9 mouse cellular contexts compared by ENCODE assay signal in genomic region chr15:94463251-94463650, GRCm38 (mm10). TPM values are rescaled to one million over a fixed set of nuclear protein-coding genes. Genes with fewer than 3 reads are reported as not detected.
DNase-seq lines count a peak whose midpoint lies in the region; ATAC-seq and TF ChIP-seq lines count a peak whose summit lies in the region.
"Had no signal": no experiment of that assay in that cellular context is flagged by ENCODE, and none has a peak within 500 bp of the region (broad histone marks: within the 10 kb centered on the region; RNA-seq: fewer than 3 reads in every experiment).

No protein-coding gene starts in this region.

- intact Hi-C loops in gastrocnemius, postnatal 14 days (cut with DNase I; ENCODE audit: low total_unique reads): loop anchor here (10.0 kb wide), 1 partner anchor 98 kb away; no protein-coding TSS in a partner anchor

- peaks cover 2% of the 10 kb centered on the region; the same call in 1 of the 2 replicates for H3K27me3 ChIP-seq in kidney, adult 2 months (replicated peaks; ENCODE audit: control insufficient read depth, insufficient read depth, low read length)

- H3K4me3 ChIP-seq in kidney, adult 2 months (ENCODE audit: insufficient read depth, low read depth, low read length): no peak overlapping the region

- no peak overlapping the region for H3K27ac ChIP-seq in kidney, adult 2 months (ENCODE audit: insufficient read depth, low read depth, low read length)

- TF ChIP-seq POLR2A in kidney, adult 2 months (IDR thresholded peaks at IDR 0.05; ENCODE audit: low read depth, low read length): no peak

- no peaks in the 10 kb centered on the region for H3K4me1 ChIP-seq in kidney, adult 2 months (ENCODE audit: control insufficient read depth, insufficient read depth, low read length)

- no peaks in the 10 kb centered on the region for H3K36me3 ChIP-seq in kidney, adult 2 months (ENCODE audit: control insufficient read depth, insufficient read depth, low read length)

- 58% methylated on average over 3 of the region's 3 CpGs for WGBS in kidney, adult 2 months

- peak; percentile 7 for DNase-seq in kidney, adult 2 months
- no peak for DNase-seq in kidney, adult 18-20 months
- DNase-seq in 416B (ENCODE audit: low read depth): peak; percentile 35
- peak; percentile 5 for DNase-seq in WW6 (ENCODE audit: low read depth, low spot score)
- peak; percentile 37 for DNase-seq in gastrocnemius, postnatal 14 days
- DNase-seq in spleen, adult 18-20 months: no peak
- DNase-seq in left cerebral cortex, adult 11 months (ENCODE audit: low spot score): no peak
- DNase-seq: right cerebral cortex, postnatal 4 days had no signal

- ATAC-seq in activated CD4-positive, CD25-positive, alpha-beta regulatory T cell, adult 4 months: no peak

- TF ChIP-seq CTCF in kidney, adult 2 months (conservative IDR thresholded peaks at IDR 0.05; ENCODE audit: insufficient read depth, insufficient read length, low read depth, low read length): no peak; the same call in 1 of the 2 replicates

RNA-seq across cellular contexts. Expression of gene Adamts20, which starts 2.0 kb away (rescaled TPM):
- polyA plus RNA-seq in kidney, adult 2 months (2012; rRNA removed): 0.11 and 0.19 TPM in 2 replicates
- total RNA-seq in gastrocnemius, postnatal 14 days (2021): 10 to 100 TPM; 15.4 to 19.6 TPM
- under 1 TPM in 1 of 2 experiments, not detected in 1; 0.17 TPM for polyA plus RNA-seq in activated CD4-positive, CD25-positive, alpha-beta regulatory T cell, adult 4 months (2017; shearing (Covaris generic))

Comparison
In these comparisons a context has a peak if more than half of its experiments do, and no peak if none do; other contexts are left out.
1. DNase-seq: peak in kidney, adult 2 months (single experiment), 416B (single experiment), WW6 (single experiment) and gastrocnemius, postnatal 14 days (single experiment); none in kidney, adult 18-20 months (single experiment), spleen, adult 18-20 months (0 of 2) and left cerebral cortex, adult 11 months (single experiment).